Mouse (Mus musculus) cerebral cortex, adult 2 months (tissue): ENCODE measurements around the gene Atp8b5.

Experiments used
- WGBS: fragments of 180-500 bp; shearing (Covaris S2); methylation state at CpG from one replicate; pipeline ENCODE4 v1.1.7; 2018; 5-methylcytosine and 5-hydroxymethylcytosine counted together

Gene Atp8b5

DNA sequence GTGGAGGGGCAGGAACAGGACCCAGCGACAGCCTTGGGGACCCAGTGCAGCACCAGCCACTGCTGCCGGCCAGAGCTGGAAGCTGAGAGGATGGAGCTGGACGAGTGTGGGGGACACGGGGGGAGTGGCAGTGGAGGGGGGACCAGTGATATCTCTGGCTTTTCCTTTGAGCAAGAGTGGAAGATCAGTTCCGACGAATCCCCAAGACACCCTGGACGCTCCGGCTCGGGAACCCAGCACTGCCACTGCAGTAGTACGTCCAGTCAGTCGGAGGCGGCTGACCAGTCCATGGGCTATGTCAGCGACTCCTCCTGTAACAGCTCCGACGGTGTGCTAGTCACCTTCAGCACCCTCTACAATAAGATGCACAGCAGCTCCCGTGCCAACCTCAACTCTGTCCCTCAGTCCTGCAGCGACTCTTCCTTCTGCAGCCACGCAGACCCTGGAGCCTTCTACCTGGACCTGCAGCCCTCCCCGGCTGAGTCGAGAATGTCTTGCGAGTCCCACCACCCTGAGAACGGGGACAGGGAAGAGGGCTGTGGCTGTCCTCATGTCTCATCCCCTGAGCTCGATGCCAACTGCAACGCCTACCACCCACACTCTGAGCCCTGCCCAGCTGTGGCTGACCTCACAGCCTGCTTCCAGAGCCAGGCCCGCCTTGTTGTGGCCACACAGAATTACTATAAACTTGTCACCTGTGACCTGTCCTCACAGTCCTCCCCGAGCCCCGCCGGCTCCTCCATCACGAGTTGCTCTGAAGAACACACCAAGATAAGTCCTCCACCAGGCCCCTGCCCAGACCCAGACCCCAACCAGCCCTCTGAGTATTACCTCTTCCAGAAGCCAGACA lies 148.5 kb downstream of the Atp8b5 start:
- WGBS: 83% methylated on average over 29 of the region's 29 CpGs

- 93% methylated on average over 22 of the region's 22 CpGs for WGBS
Observed at GRCm38 (mm10) chr4:43416071-43416490, 149.1 kb downstream of the Atp8b5 start.

- 62% methylated on average over 16 of the region's 16 CpGs for WGBS
Observed at GRCm38 (mm10) chr4:43417269-43418062, 150.5 kb downstream of the Atp8b5 start.

- WGBS: 50% methylated on average over 4 of the region's 4 CpGs
Observed at GRCm38 (mm10) chr4:43418450-43418849, 151.5 kb downstream of the Atp8b5 start.

DNA sequence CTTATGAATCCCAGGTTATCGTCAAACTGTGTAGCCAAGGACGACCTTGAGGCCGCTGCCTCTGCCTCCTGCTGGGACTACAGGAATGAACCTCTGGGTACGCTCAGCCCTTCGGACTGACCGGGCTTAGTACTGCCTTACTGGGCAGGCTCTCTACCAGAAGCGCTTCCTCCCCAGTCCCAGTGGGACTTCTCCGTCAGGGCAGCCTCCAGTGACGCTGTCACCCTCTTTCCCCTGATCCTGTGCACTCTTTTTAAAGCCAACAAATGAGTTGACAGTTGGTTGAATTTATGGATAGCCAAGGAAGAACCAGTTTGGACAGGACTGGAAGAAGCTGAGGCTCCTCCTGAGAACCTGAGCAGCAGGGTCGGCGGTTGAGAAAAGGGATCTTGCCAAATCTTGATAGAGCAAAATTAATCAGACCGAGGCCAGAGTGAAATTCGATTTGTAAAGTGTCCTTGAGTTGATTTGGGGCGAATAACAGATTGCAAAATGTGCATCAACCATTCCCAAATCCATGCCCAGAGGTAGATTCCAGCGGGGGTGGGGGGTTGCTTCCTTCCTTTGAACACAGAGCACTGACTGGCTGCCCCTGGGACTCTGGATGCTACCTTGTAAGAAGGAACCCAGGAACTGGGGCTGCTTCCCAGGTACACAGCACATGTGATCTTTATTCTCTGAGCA lies 152.2 kb downstream of the Atp8b5 start:
- WGBS: 57% methylated on average over 15 of the region's 15 CpGs

- 44% methylated on average over 9 of the region's 9 CpGs for WGBS
Observed at GRCm38 (mm10) chr4:43419801-43420281, 152.9 kb downstream of the Atp8b5 start.

- WGBS: 2% methylated on average over 6 of the region's 6 CpGs
Observed at GRCm38 (mm10) chr4:43420305-43420704, 153.3 kb downstream of the Atp8b5 start.

DNA sequence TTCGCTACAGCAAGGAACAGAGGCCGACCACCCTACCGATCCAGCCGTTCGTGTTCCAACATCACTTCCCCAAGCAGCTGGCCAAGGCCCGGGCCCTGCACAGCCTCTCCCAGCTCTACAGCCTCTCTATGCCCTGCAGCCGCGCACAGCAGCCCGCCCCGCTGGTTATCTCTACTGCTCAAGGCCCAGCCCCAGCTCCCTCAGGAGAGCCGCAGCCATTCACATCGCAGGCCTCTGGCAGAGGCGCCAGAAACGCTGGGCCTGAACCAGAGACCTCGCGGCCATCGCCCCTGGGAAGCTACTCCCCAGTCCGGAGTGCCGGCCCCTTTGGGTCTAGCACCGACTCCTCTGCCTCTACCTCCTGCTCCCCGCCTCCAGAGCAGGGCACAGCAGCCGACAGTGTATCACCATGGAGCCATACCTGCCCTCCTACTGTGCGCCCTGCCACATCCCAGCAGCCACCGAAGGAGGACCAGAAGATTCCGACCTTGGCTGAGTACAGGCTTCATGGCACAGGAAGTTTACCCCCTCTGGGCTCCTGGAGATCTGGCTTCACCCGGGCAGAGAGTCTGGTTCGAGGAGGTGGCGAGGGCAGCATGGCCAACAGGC lies 154.8 kb downstream of the Atp8b5 start:
- 83% methylated on average over 28 of the region's 28 CpGs for WGBS
